Mouse (Mus musculus) spleen, postnatal 14 days (tissue): ENCODE measurements around the gene Gm13276.
"Not testable (repeated sequence)": the region's sequence is repeated elsewhere in the genome, so short reads cannot be mapped to it uniquely, and the experiment has no call there.

Experiments
- DNase-seq, 2 experiments: peaks; one replicate each; pipeline ENCODE4 v3.0.0; 2021 to 2022; ENCODE audit warnings: low spot score in 2 of 2

Gene Gm13276

GRCm38 (mm10) chr4:88782335-88782734, 3.2 kb upstream of the Gm13276 start:
- not testable (repeated sequence) for DNase-seq

GRCm38 (mm10) chr4:88788402-88788801, 2.9 kb downstream of the Gm13276 start, which contains the start of gene Gm13277:
TSS of gene Gm13277 (plus strand) at chr4:88788632.
- peak; percentile 30 to 47 for DNase-seq

- DNase-seq, result not testable (repeated sequence)
These were observed 5.7 kb downstream of the Gm13276 start, which contains the start of gene Gm13278 for GRCm38 (mm10) chr4:88791250-88791649. TSS of gene Gm13278 (plus strand) at chr4:88791550.

GRCm38 (mm10) chr4:88793936-88794675, 8.6 kb downstream of the Gm13276 start, which contains the start of gene Gm13275:
TSS of gene Gm13275 (plus strand) at chr4:88794487.
- DNase-seq, result peak; percentile 34 to 58

- DNase-seq, result not testable (repeated sequence)
These were observed 11.6 kb downstream of the Gm13276 start, which contains the start of gene Gm13279 for GRCm38 (mm10) chr4:88797097-88797496. TSS of gene Gm13279 (plus strand) at chr4:88797397.

GRCm38 (mm10) chr4:88799365-88799764, 13.9 kb downstream of the Gm13276 start, which contains the start of gene Gm13285:
TSS of gene Gm13285 (plus strand) at chr4:88799665.
- DNase-seq, result not testable (repeated sequence)

GRCm38 (mm10) chr4:88802954-88803353, 17.4 kb downstream of the Gm13276 start, which contains the start of gene Gm13287:
TSS of gene Gm13287 (plus strand) at chr4:88803254.
- DNase-seq, result not testable (repeated sequence)

- DNase-seq, result not testable (repeated sequence)
These were observed 19.7 kb downstream of the Gm13276 start, which contains the start of gene Gm13288 for GRCm38 (mm10) chr4:88805231-88805630. TSS of gene Gm13288 (plus strand) at chr4:88805531.

- not testable (repeated sequence) for DNase-seq
These were observed 20.3 kb downstream of the Gm13276 start for GRCm38 (mm10) chr4:88805761-88806160.

- no peak for DNase-seq
These were observed 30.4 kb downstream of the Gm13276 start, which contains the start of gene Ifna7 for GRCm38 (mm10) chr4:88815928-88816327. TSS of gene Ifna7 (plus strand) at chr4:88816228.

GRCm38 (mm10) chr4:88819659-88820058, 34.1 kb downstream of the Gm13276 start, which contains the start of gene Ifna11:
TSS of gene Ifna11 (plus strand) at chr4:88819959.
- no peak for DNase-seq

- no peak for DNase-seq
These were observed 37.5 kb downstream of the Gm13276 start for GRCm38 (mm10) chr4:88822995-88823394.

- not testable (repeated sequence) for DNase-seq
These were observed 41.6 kb downstream of the Gm13276 start, which contains the start of gene Ifna6 for GRCm38 (mm10) chr4:88827116-88827515. TSS of gene Ifna6 (plus strand) at chr4:88827416.

GRCm38 (mm10) chr4:88830523-88830922, 45.0 kb downstream of the Gm13276 start:
- no peak for DNase-seq

GRCm38 (mm10) chr4:88835225-88835624, 49.7 kb downstream of the Gm13276 start, which contains the start of gene Ifna5:
TSS of gene Ifna5 (plus strand) at chr4:88835525.
- DNase-seq, result not testable (repeated sequence)
